In genomic region chr8:107689020-107689419, GRCm38 (mm10) we compare ENCODE assay signal across 24 mouse cellular contexts.
A peak's percentile ranks its signal among the peaks of the same experiment; 100 is the strongest.
DNase-seq lines count a peak whose midpoint lies in the region; ATAC-seq and TF ChIP-seq lines count a peak whose summit lies in the region.
"Had no signal": no experiment of that assay in that cellular context is flagged by ENCODE, and none has a peak within 500 bp of the region (broad histone marks: within the 10 kb centered on the region; RNA-seq: fewer than 3 reads in every experiment).

No protein-coding gene starts in this region.

- no peak for TF ChIP-seq POLR2A in brain, embryonic 14.5 days (IDR thresholded peaks at IDR 0.05; ENCODE audit: borderline replicate concordance, extremely low read depth, insufficient read depth, insufficient read length, poor library complexity, severe bottlenecking)

- no peak overlapping the region for H3K4me3 ChIP-seq in kidney, postnatal 0 days (replicated peaks; ENCODE audit: low read depth, low read length)
- no peak overlapping the region for H3K4me3 ChIP-seq in limb, embryonic 13.5 days
- H3K4me3 ChIP-seq in midbrain, embryonic 11.5 days (ENCODE audit: low read depth, low read length) = no peak overlapping the region
- H3K4me3 ChIP-seq: heart, embryonic 13.5 days; hindbrain, embryonic 12.5 days; liver, embryonic 13.5 days; myocyte; neural tube, embryonic 13.5 days had no signal

- ATAC-seq in kidney, postnatal 0 days (replicated peaks; ENCODE audit: low FRiP score, low read depth) = no peak
- ATAC-seq in limb, embryonic 13.5 days (ENCODE audit: low FRiP score, low read depth) = no peak
- no peak for ATAC-seq in midbrain, embryonic 11.5 days (ENCODE audit: low FRiP score)
- ATAC-seq: midbrain, embryonic 16.5 days had no signal

- no peaks in the 10 kb centered on the region for H3K36me3 ChIP-seq in kidney, postnatal 0 days (ENCODE audit: insufficient read depth, low read length)
- H3K36me3 ChIP-seq in limb, embryonic 13.5 days = no peaks in the 10 kb centered on the region
- H3K36me3 ChIP-seq in midbrain, embryonic 11.5 days (ENCODE audit: control insufficient read depth, insufficient read depth, low read length) = no peaks in the 10 kb centered on the region
- H3K36me3 ChIP-seq: heart, embryonic 13.5 days; hindbrain, embryonic 12.5 days; liver, embryonic 13.5 days; neural tube, embryonic 13.5 days had no signal

- no peaks in the 10 kb centered on the region for H3K4me1 ChIP-seq in kidney, postnatal 0 days (replicated peaks; ENCODE audit: insufficient read depth, low read length)
- H3K4me1 ChIP-seq in limb, embryonic 13.5 days = peaks cover 19% of the 10 kb centered on the region
- no peaks in the 10 kb centered on the region for H3K4me1 ChIP-seq in midbrain, embryonic 11.5 days (ENCODE audit: control insufficient read depth, insufficient read depth, low read length)
- H3K4me1 ChIP-seq: heart, embryonic 13.5 days; hindbrain, embryonic 12.5 days; liver, embryonic 13.5 days had no signal

- H3K9ac ChIP-seq in kidney, postnatal 0 days (ENCODE audit: low read depth, low read length) = no peak overlapping the region
- no peak overlapping the region for H3K9ac ChIP-seq in limb, embryonic 13.5 days
- no peak overlapping the region for H3K9ac ChIP-seq in midbrain, embryonic 11.5 days (ENCODE audit: low read length)
- H3K9ac ChIP-seq: heart, embryonic 13.5 days; hindbrain, embryonic 12.5 days; liver, embryonic 13.5 days; neural tube, embryonic 13.5 days had no signal

- peak; percentile 14 for DNase-seq in kidney, postnatal 0 days (ENCODE audit: low spot score)
- DNase-seq in kidney, adult 9 months = no peak
- peak; percentile 29 for DNase-seq in brain, adult 2 months (ENCODE audit: low read depth, low spot score)
- peak; percentile 57 for DNase-seq in brain, embryonic 14.5 days (ENCODE audit: low read depth)
- DNase-seq in adipocyte (ENCODE audit: low spot score) = no peak
- DNase-seq in midbrain, embryonic 11.5 days (ENCODE audit: low spot score, missing footprints) = no peak
- DNase-seq: adrenal gland, adult 8-10 months; cerebellum, adult 8-10 months; cerebellum, postnatal 36 days; embryo, embryonic 11 days; gastrocnemius, postnatal 14 days; heart, adult 18-20 months; heart, postnatal 14 days; kidney, adult 8-10 months; kidney, postnatal 36 days; layer of hippocampus, postnatal 36 days; liver, embryonic 13.5 days; lung, postnatal 14 days had no signal

- no peaks in the 10 kb centered on the region for H3K9me3 ChIP-seq in kidney, postnatal 0 days (replicated peaks; ENCODE audit: low read length)
- H3K9me3 ChIP-seq in limb, embryonic 13.5 days = no peaks in the 10 kb centered on the region
- no peaks in the 10 kb centered on the region for H3K9me3 ChIP-seq in midbrain, embryonic 11.5 days (ENCODE audit: control insufficient read depth, low read length)
- H3K9me3 ChIP-seq: hindbrain, embryonic 12.5 days; liver, embryonic 13.5 days; neural tube, embryonic 13.5 days had no signal

- 80% methylated on average over 10 of the region's 10 CpGs for WGBS in kidney, postnatal 0 days
- 70% methylated on average over 10 of the region's 10 CpGs for WGBS in limb, embryonic 13.5 days
- 89% methylated on average over 10 of the region's 10 CpGs for WGBS in midbrain, embryonic 11.5 days

- no peak overlapping the region for H3K27ac ChIP-seq in kidney, postnatal 0 days
- H3K27ac ChIP-seq in limb, embryonic 13.5 days = 0 out of 2 replicates have a peak overlapping the region, but pooled peaks have one; percentile 15
- no peak overlapping the region for H3K27ac ChIP-seq in midbrain, embryonic 11.5 days (ENCODE audit: low read depth, low read length)
- H3K27ac ChIP-seq: heart, embryonic 13.5 days; hindbrain, embryonic 12.5 days; liver, embryonic 13.5 days; neural tube, embryonic 13.5 days had no signal

- H3K27me3 ChIP-seq in kidney, postnatal 0 days (ENCODE audit: insufficient read depth, low read length) = no peaks in the 10 kb centered on the region
- 0 out of 2 replicates have a peak, but pooled peaks cover 3% of the 10 kb centered on the region for H3K27me3 ChIP-seq in limb, embryonic 13.5 days
- H3K27me3 ChIP-seq in midbrain, embryonic 11.5 days (ENCODE audit: control insufficient read depth, insufficient read depth, low read length) = no peaks in the 10 kb centered on the region
- H3K27me3 ChIP-seq: heart, embryonic 13.5 days; hindbrain, embryonic 12.5 days; liver, embryonic 13.5 days; neural tube, embryonic 13.5 days had no signal

- H3K4me2 ChIP-seq in kidney, postnatal 0 days (ENCODE audit: low read length) = no peak overlapping the region
- no peak overlapping the region for H3K4me2 ChIP-seq in limb, embryonic 13.5 days (replicated peaks)
- no peak overlapping the region for H3K4me2 ChIP-seq in midbrain, embryonic 11.5 days
- H3K4me2 ChIP-seq: heart, embryonic 13.5 days; hindbrain, embryonic 12.5 days; liver, embryonic 13.5 days; neural tube, embryonic 13.5 days had no signal

- TF ChIP-seq CTCF in kidney, postnatal 0 days (IDR thresholded peaks at IDR 0.05; ENCODE audit: low read depth) = no peak
- no peak for TF ChIP-seq CTCF in brain, embryonic 14.5 days (IDR thresholded peaks at IDR 0.05; ENCODE audit: borderline replicate concordance, extremely low read depth, insufficient read depth, insufficient read length)

Comparison
In these comparisons a context has a peak if more than half of its experiments do, and no peak if none do; other contexts are left out.
1. DNase-seq: peak in kidney, postnatal 0 days (single experiment), brain, adult 2 months (single experiment) and brain, embryonic 14.5 days (single experiment); none in kidney, adult 9 months (single experiment), adipocyte (single experiment) and midbrain, embryonic 11.5 days (single experiment).